Mouse (Mus musculus) gonadal fat pad, adult 2 months (tissue): ENCODE results near the gene Gucy2c. TPM values are rescaled to one million over a fixed set of nuclear protein-coding genes. Genes with fewer than 3 reads are reported as not detected.
"Not testable (repeated sequence)": the region's sequence is repeated elsewhere in the genome, so short reads cannot be mapped to it uniquely, and the experiment has no call there.

Experiments
- DNase-seq: peaks from one replicate; pipeline ENCODE4 v3.0.0-alpha.2; 2012; ENCODE audit warnings: low read depth
- polyA plus RNA-seq: library from polyadenylated mRNA; depleted of rRNA; stranded (reverse); fragments of >200 nt; gene quantifications from 2 replicates; pipeline ENCODE4 v1.2.3, GENCODE M21; 2012

Gucy2c gene
- polyA plus RNA-seq, 1 experiment: 0.04 TPM

DNA sequence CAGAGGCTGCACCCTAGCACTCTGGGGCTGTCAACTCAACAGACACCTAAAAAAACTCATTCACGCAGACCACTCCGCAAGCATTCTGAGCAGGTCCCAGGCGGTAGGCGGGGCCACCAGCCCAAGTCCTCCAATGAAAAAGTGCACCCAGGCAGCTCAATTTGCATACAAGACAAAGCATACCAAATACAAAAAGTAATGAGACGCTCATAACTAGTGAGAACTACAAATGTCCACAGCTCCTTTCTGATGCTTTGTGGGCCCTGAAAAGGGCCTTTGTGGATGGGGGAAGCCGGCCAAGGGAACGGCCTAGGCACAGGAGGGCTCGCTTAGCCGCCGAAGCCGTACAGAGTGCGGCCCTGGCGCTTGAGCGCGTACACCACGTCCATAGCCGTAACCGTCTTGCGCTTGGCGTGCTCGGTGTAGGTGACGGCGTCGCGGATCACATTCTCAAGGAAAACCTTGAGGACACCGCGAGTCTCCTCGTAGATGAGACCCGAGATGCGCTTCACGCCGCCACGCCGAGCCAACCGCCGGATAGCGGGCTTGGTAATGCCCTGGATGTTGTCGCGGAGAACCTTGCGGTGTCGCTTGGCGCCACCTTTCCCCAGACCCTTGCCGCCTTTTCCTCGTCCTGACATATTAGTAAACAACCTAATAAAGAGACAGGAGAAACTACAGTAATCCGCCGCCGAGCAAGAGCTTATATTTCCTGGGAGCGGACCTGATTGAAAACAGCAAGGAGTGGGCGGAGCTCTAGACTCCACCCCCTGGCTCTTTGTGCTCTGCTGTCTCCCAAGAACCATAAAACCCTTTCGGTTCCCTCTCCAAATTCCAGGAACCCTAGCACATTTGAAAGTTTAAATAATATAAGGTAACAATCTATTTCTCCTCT lies 22.4 kb upstream of the Gucy2c start, which contains the start of gene Hist4h4:
Hist4h4 (minus strand) TSS at position 677 of the 895 bp plus-strand sequence.
- no peak for DNase-seq

GRCm38 (mm10) chr6:136803093-136803738 lies 21.7 kb upstream of the Gucy2c start:
- DNase-seq: no peak

DNA sequence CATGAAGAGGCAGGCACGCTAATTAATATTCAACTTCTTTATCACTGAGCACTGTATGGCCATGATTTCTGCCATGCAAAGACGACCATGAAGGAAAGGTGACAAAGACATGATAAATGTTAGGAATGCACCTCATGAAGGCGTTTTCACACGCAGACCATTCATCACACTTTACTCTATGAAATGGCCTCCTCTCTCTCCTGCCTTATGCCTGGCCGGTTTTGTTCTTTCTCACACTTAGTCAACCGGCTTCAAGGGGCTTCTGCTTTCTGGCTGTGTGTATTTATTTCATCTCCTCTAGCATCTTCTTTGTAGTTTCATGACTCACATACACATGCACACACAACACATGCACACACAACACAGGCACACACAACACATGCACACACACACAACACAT lies 19.7 kb upstream of the Gucy2c start:
- no peak for DNase-seq

DNA sequence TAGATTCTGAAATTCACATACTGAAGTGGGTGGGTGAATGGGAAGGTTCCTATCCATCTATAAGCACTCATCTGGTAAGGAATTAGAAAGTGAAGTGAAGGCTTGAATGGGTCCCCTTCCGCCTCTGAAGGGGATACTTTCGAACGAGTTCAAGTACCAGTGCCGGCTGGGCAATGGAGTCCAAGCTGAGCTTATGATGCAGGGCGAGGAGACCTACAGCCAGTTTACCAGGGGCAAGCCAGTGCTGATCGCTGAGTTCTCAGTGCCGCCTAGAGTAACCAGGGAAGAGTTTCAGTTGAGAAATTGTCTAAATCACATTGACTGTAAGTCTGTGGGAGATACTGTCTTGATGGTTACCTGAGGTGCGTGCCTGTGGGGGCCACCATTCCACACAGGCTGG lies 19.1 kb upstream of the Gucy2c start:
- no peak for DNase-seq

GRCm38 (mm10) chr6:136797874-136798693 lies 16.5 kb upstream of the Gucy2c start:
- DNase-seq: not testable (repeated sequence)

- no peak for DNase-seq
Measured at GRCm38 (mm10) chr6:136795850-136796249, 14.3 kb upstream of the Gucy2c start.

DNA sequence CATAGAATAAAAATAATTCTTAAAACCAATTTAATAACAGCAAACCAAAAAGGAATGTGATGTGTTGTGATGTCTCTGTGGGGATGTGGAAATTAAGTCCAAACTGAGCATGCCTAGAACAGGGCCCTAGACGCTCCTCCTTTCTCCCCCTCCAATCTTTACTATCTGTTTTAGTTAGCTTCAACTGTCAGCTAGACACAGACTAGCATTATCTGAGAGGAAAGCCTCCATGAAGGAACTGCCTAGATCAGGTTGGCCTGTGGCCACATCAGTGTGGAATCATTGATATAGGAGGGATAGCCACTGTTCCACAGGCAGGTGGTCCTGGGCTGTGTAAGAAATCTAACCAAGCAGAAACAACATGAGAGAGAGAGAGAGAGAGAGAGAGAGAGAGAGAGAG lies 13.5 kb upstream of the Gucy2c start:
- DNase-seq: no peak

GRCm38 (mm10) chr6:136793831-136794525 lies 12.4 kb upstream of the Gucy2c start:
- DNase-seq: no peak

GRCm38 (mm10) chr6:136792884-136793758 lies 11.6 kb upstream of the Gucy2c start:
- no peak for DNase-seq

GRCm38 (mm10) chr6:136789391-136789971 lies 7.9 kb upstream of the Gucy2c start:
- DNase-seq: no peak

GRCm38 (mm10) chr6:136782761-136783160 lies 1.2 kb upstream of the Gucy2c start:
- no peak for DNase-seq

DNA sequence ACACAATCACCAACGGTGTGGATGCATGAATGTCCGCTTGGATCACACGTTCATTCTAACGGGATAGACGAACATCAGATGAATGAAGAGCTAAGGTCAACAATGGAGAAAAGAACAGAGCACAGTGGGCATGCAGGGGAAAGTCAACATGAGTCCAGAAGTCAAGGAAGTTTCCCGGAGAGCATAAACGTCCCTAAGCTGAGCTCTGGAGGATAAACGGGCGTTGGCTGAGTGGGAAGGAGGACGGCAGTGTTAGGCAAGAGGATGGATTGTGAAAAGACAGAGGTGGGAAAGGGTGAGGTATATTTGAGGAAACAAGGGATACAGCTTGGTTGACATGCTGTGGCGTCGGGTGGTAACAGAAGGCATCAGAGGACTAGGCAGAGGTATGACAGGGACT lies 581 bp upstream of the Gucy2c start:
- DNase-seq: no peak

DNA sequence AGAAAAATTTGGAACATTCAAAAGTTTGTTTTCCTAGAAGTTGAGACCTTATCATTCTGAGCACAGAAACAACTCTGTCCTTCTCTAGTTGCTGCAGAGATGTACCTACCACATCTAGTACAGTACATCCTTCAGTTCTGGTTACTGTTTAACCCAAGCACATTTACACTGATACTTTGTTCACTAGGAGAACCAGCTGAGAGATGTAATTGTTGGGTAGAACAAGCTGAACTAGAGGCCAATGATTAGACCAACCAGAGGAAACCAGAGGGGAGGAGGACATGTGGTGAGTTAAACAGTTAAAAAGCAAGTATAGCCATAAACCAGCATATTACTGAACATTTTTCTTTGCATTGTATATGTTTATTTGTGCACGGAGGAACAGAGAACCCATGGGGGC lies 5.2 kb downstream of the Gucy2c start:
- DNase-seq: no peak

DNA sequence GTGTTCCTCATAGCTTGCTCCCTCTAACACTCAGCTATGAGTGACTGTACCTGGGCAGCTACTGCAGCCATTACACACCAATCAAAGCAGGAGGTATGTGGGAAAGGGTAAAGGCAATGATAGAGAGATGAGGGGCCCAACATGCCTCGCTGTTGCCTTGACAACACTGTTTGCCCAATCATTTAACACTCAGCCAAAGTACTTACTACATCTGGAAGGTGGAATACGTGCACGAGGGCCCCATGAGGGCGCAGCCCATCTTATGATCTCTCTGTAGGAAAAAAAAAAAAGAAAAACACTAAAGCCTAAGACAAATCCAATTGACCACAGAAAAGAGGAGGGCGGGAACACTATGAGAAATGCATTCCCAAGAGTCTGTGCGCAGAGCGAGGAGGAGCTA lies 11.7 kb downstream of the Gucy2c start:
- DNase-seq: no peak

- DNase-seq: no peak
Measured at GRCm38 (mm10) chr6:136769143-136769542, 12.4 kb downstream of the Gucy2c start.

- DNase-seq: no peak
Measured at GRCm38 (mm10) chr6:136763912-136764311, 17.7 kb downstream of the Gucy2c start.

GRCm38 (mm10) chr6:136750567-136750966 lies 31.0 kb downstream of the Gucy2c start:
- DNase-seq: no peak

DNA sequence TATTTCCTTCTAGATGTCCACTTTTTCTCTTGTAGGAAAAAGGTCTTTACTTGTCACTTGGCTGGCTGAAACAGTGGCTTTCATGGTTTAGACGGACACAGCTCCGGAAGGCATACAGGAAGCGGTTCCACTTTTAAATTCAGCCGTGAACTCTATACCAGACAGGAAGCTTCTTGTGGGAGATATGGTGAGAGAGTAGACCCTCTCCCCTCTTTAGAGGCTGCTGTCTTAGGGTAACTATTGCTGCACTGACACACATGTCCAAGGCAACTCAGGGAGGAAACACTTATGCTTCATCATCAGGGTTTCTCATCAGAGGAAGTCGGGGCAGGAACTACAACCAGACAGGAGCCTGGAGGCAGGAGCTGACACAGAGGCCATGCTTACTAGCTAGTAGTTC lies 36.0 kb downstream of the Gucy2c start:
- DNase-seq: no peak

GRCm38 (mm10) chr6:136743729-136744128 lies 37.8 kb downstream of the Gucy2c start:
- DNase-seq: no peak
